Mouse (Mus musculus) hindbrain, embryonic 13.5 days (tissue): ENCODE results near the gene Rpl13a. TPM values are rescaled to one million over a fixed set of nuclear protein-coding genes. Genes with fewer than 3 reads are reported as not detected.
"Not testable (repeated sequence)": the region's sequence is repeated elsewhere in the genome, so short reads cannot be mapped to it uniquely, and the experiment has no call there.

Experiments used
- ATAC-seq: fragments of 200-750 bp; cut with Nextera tagmentation; 2 replicates; pipeline ENCODE4 v1.8.0; 2017; ENCODE audit warnings: moderate TSS enrichment; ENCODE audit not compliant: low FRiP score
- H3K27ac ChIP-seq: fragments of 300-500 bp; sonication (generic); 2 replicates; pipeline ENCODE4 v1.5.1; 2015; ENCODE audit warnings: inconsistent platforms, mild to moderate bottlenecking, moderate library complexity
- H3K27me3 ChIP-seq: fragments of 300-500 bp; sonication (generic); 2 replicates; pipeline ENCODE4 v1.6.1; 2015; ENCODE audit warnings: mild to moderate bottlenecking, inconsistent platforms
- H3K36me3 ChIP-seq: fragments of 300-500 bp; sonication (generic); 2 replicates; pipeline ENCODE4 v1.6.1; 2015; ENCODE audit warnings: mild to moderate bottlenecking, inconsistent platforms
- H3K4me1 ChIP-seq: fragments of 300-500 bp; sonication (generic); replicated peaks from 2 replicates; pipeline ENCODE4 v1.6.1; 2015; ENCODE audit warnings: inconsistent platforms
- H3K4me2 ChIP-seq: fragments of 300-500 bp; sonication (generic); 2 replicates; pipeline ENCODE4 v1.6.1; 2015; ENCODE audit warnings: inconsistent platforms, mild to moderate bottlenecking, moderate library complexity
- H3K4me3 ChIP-seq: fragments of 300-500 bp; sonication (generic); 2 replicates; pipeline ENCODE4 v1.5.1; 2015; ENCODE audit warnings: mild to moderate bottlenecking, inconsistent platforms
- H3K9ac ChIP-seq: fragments of 300-500 bp; sonication (generic); 2 replicates; pipeline ENCODE4 v1.6.1; 2015; ENCODE audit warnings: mild to moderate bottlenecking, inconsistent platforms
- H3K9me3 ChIP-seq: fragments of 300-500 bp; sonication (generic); 2 replicates; pipeline ENCODE4 v1.6.1; 2016; ENCODE audit warnings: inconsistent platforms
- WGBS: fragments of 180-500 bp; shearing (Covaris S2); methylation state at CpG from one replicate; pipeline ENCODE4 v1.1.7; 2015; 5-methylcytosine and 5-hydroxymethylcytosine counted together
- polyA plus RNA-seq: library from polyadenylated mRNA; unstranded; fragments of >200 nt; fragmentation: Nextera tagmentation; extraction: Ambion mirVana; gene quantifications from 2 replicates; pipeline ENCODE4 v1.2.1, GENCODE M21; 2015

Rpl13a gene
- polyA plus RNA-seq, 1 experiment from 2014 or later, result 846 TPM

DNA sequence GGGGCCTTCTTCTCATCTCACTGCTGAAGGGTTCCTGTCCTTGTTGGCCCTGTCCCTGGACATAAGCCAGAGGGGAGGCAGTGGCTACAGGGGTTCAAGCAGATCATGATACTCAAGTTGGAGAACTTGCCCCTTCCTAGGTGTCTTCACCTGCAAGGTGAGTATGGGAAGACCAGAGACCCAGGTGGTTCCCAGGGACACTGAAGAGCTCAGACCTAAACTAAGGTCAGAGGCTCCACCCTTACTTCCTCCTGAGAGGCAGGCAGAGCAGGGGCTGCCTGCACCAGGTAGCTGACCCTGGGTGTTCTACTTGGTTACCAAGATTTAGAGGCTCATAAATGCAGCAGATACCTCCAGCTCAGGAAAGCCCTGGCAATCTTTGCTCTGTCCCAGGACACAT lies 6.6 kb downstream of the Rpl13a start:
- H3K36me3 ChIP-seq, result peaks cover 73% of the 10 kb centered on the region
- 0 out of 2 replicates have a peak overlapping the region, but pooled peaks have one; percentile 4 for H3K4me2 ChIP-seq
- peak overlapping the region; percentile 30; the same call in 1 of the 2 replicates for H3K27ac ChIP-seq
- peak overlapping the region; percentile 43; the same call in 1 of the 2 replicates for H3K9ac ChIP-seq
- ATAC-seq, result no peak
- no peaks in the 10 kb centered on the region for H3K9me3 ChIP-seq
- no peaks in the 10 kb centered on the region for H3K27me3 ChIP-seq
- peaks cover 47% of the 10 kb centered on the region for H3K4me1 ChIP-seq
- no peak overlapping the region for H3K4me3 ChIP-seq

GRCm38 (mm10) chr7:45121404-45121803 lies 7.2 kb downstream of the Rpl13a start:
- peak overlapping the region; percentile 43 for H3K9ac ChIP-seq
- no peak for ATAC-seq
- peak overlapping the region; percentile 30; the same call in 1 of the 2 replicates for H3K27ac ChIP-seq
- H3K36me3 ChIP-seq, result peaks cover 68% of the 10 kb centered on the region
- peaks cover 41% of the 10 kb centered on the region for H3K4me1 ChIP-seq
- H3K9me3 ChIP-seq, result no peaks in the 10 kb centered on the region
- 0 out of 2 replicates have a peak overlapping the region, but pooled peaks have one; percentile 4 for H3K4me2 ChIP-seq
- no peaks in the 10 kb centered on the region for H3K27me3 ChIP-seq
- 83% methylated on average over 8 of the region's 8 CpGs for WGBS
- no peak overlapping the region; the same call in 1 of the 2 replicates for H3K4me3 ChIP-seq

DNA sequence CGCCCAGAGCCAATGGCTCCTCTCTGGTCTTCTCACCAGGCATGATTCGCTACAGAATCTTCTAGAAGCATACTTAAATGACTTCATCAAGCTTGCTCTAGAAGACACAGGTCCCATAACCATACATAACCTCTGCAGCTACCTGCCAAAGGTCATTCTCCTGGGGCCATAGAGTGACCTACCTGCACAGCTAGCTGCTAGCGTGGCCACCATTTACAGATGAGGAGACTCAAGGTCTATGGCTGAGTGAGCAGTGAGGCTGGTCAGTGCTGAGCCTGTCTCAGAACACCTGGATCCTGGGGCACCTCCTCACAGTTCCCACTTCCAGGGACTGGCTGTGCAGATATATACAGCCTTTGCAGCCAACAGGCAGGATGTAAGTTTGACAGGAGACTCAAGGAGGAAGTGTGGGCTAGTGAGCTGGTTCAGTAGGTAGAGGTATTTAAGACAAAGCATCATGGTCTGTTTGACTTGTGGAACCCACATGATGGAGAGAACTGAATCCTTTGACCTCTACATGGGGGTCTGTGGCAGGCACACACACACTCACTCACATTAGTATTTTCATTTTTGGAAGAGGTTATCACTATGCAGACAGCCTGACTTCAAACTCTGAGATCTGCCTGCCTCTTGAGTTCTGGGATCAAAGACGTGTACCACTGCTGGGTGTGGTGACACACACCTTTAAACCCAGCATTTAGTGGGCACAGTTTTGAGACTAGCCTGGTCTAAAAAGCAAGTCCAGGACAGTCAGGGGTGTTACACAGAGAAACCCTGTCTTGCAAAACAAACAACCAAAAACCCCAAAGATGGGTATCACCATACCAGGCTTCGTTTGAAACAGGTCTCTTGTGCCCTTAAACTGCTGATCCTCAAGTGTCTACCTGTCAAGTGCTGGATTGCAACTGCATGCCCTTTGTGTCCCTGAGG lies 8.5 kb downstream of the Rpl13a start:
- WGBS, result 88% methylated on average over 5 of the region's 5 CpGs
- H3K27ac ChIP-seq, result no peak overlapping the region
- no peaks in the 10 kb centered on the region for H3K9me3 ChIP-seq
- peaks cover 30% of the 10 kb centered on the region for H3K4me1 ChIP-seq
- H3K4me2 ChIP-seq, result no peak overlapping the region
- ATAC-seq, result no peak
- no peaks in the 10 kb centered on the region for H3K27me3 ChIP-seq
- no peak overlapping the region for H3K4me3 ChIP-seq
- H3K9ac ChIP-seq, result no peak overlapping the region
- peaks cover 54% of the 10 kb centered on the region for H3K36me3 ChIP-seq

DNA sequence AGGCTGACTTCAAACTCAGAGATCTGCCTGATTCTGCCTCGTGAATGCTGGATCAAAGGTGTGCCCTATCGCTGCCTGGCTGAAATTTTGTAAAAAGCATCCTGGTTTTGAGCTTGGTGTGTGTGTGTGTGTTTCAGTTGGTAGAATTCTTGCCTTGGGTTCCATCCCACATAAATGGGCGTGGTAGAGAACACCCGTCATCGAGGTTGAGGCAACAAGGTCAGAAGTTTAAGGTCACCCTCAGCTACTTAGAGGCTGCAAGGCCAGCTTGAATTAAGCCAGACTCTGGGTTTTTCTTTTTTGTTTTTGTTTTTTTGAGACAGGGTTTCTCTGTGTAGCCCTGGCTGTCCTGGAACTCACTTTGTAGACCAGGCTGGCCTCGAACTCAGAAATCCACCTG lies 10.2 kb downstream of the Rpl13a start:
- WGBS, result 94% methylated on average over 6 of the region's 6 CpGs
- H3K36me3 ChIP-seq, result peaks cover 53% of the 10 kb centered on the region
- no peak overlapping the region for H3K4me3 ChIP-seq
- H3K27ac ChIP-seq, result no peak overlapping the region
- H3K9ac ChIP-seq, result no peak overlapping the region
- no peaks in the 10 kb centered on the region for H3K27me3 ChIP-seq
- no peaks in the 10 kb centered on the region for H3K9me3 ChIP-seq
- ATAC-seq, result no peak
- H3K4me1 ChIP-seq, result peaks cover 22% of the 10 kb centered on the region
- H3K4me2 ChIP-seq, result no peak overlapping the region

DNA sequence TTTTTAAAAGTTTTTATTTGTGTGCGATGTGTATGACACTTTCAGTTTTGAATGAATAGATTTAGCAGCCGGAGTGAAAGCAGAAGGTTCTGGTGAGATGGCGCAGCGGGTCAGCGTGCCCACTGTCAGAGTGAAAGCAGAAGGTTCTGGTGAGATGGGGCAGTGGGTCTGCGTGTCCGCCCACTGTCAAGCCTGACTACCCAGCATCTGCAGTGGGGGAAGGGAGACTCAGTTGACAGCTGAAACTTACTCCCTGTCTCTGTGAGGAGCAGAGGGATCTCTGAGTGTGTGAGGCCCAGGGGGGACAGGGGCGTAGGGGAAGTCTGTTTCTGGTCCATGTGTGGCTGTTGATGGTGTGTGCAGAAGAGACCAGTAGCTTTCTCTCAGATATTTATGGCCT lies 11.0 kb downstream of the Rpl13a start:
- no peak overlapping the region for H3K27ac ChIP-seq
- no peaks in the 10 kb centered on the region for H3K9me3 ChIP-seq
- no peaks in the 10 kb centered on the region for H3K27me3 ChIP-seq
- WGBS, result 82% methylated on average over 8 of the region's 8 CpGs
- peaks cover 14% of the 10 kb centered on the region for H3K4me1 ChIP-seq
- peaks cover 48% of the 10 kb centered on the region for H3K36me3 ChIP-seq
- no peak overlapping the region for H3K9ac ChIP-seq
- H3K4me2 ChIP-seq, result no peak overlapping the region
- ATAC-seq, result no peak
- no peak overlapping the region for H3K4me3 ChIP-seq

DNA sequence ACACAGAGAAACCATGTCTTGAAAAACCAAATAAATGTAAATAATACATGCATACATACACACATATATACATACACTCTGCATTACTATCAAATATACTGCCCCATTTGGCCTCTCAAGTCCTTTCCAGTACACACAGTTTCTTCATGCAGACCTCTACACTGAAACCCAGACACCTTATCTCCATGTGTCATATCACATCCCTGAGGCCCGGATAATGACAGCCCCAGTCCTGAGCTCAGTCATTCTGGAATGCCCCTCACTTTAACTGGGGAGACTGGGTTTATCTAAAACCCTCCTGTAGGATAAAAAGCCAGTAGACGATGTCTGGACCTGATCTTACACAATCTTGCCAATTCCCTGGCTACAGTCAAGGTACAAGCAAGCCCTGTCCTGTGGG lies 15.1 kb downstream of the Rpl13a start:
- Histone ChIP-seq H3K27me3 (no peaks in the 10 kb centered on the region), H3K36me3 (peaks cover 9% of the 10 kb centered on the region), H3K9me3 (no peaks in the 10 kb centered on the region), H3K9ac (no peak overlapping the region), H3K4me3 (no peak overlapping the region), H3K27ac (no peak overlapping the region), H3K4me2 (no peak overlapping the region), H3K4me1 (no peaks in the 10 kb centered on the region)
- ATAC-seq, result no peak
- WGBS, result 89% methylated on average over 2 of the region's 2 CpGs

DNA sequence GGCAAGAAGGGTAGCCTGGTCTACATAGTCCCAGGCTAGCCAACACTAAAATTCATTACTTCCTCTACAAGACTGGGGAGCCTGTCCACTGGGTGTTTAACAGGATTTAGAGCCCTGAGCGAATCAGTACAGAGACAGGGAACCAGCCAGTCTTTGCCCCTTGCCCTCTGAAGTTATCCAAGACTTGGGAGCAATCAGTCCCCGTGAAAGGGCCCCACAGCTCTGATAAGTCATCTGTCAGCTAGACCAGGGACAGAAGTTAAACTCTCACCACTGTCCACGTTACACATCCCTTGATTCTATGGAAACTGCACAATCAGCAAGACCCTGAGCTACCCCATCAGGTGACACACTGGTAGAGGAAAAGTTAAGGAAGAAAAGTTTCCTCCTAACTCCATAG lies 16.0 kb downstream of the Rpl13a start:
- 74% methylated on average over 3 of the region's 3 CpGs for WGBS
- H3K9me3 ChIP-seq, result no peaks in the 10 kb centered on the region
- no peak overlapping the region for H3K9ac ChIP-seq
- H3K27ac ChIP-seq, result no peak overlapping the region
- H3K4me2 ChIP-seq, result no peak overlapping the region
- no peak overlapping the region for H3K4me3 ChIP-seq
- no peak for ATAC-seq
- no peaks in the 10 kb centered on the region for H3K4me1 ChIP-seq
- H3K27me3 ChIP-seq, result no peaks in the 10 kb centered on the region
- H3K36me3 ChIP-seq, result peaks cover under 1% of the 10 kb centered on the region; the same call in 1 of the 2 replicates

DNA sequence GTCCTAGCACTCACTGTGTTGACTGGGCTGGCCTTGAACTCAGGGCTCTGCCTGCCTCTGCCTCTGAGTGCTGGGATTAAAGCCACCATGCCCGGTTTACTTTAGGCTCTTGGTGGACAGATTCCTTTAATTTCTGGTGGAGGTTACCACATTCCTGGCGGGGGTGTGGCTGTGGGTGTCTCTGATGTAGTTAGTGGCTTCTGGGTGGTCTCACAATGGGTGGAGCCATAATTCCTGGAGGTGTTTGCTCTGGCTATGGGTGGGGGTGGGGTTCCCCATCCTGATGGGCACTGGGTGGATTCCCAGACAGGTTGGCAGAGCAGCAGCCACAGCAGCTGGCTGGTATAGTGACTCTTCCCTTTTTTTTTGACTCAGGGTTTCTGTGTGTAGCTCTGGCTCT lies 16.6 kb downstream of the Rpl13a start:
- Histone ChIP-seq H3K27ac (no peak overlapping the region), H3K4me3 (no peak overlapping the region), H3K4me1 (no peaks in the 10 kb centered on the region), H3K36me3 (no peaks in the 10 kb centered on the region), H3K4me2 (no peak overlapping the region), H3K9ac (no peak overlapping the region), H3K9me3 (no peaks in the 10 kb centered on the region), H3K27me3 (no peaks in the 10 kb centered on the region)
- no peak for ATAC-seq
- 74% methylated on average over 2 of the region's 2 CpGs for WGBS

GRCm38 (mm10) chr7:45110089-45110488 lies 18.5 kb downstream of the Rpl13a start:
- WGBS, result 91% methylated on average over 4 of the region's 4 CpGs
- H3K9ac ChIP-seq, H3K4me1 ChIP-seq, H3K27ac ChIP-seq, H3K4me3 ChIP-seq, H3K9me3 ChIP-seq, H3K27me3 ChIP-seq, H3K4me2 ChIP-seq, H3K36me3 ChIP-seq, ATAC-seq: not testable (repeated sequence)

- Histone ChIP-seq H3K27me3 (no peaks in the 10 kb centered on the region), H3K9me3 (no peaks in the 10 kb centered on the region), H3K4me2 (no peak overlapping the region), H3K4me3 (no peak overlapping the region), H3K27ac (no peak overlapping the region), H3K36me3 (no peaks in the 10 kb centered on the region), H3K4me1 (peaks cover 4% of the 10 kb centered on the region; the same call in 1 of the 2 replicates), H3K9ac (no peak overlapping the region)
- ATAC-seq, result no peak
- 52% methylated on average over 5 of the region's 5 CpGs for WGBS
These were observed 21.4 kb downstream of the Rpl13a start for GRCm38 (mm10) chr7:45107052-45107645.

DNA sequence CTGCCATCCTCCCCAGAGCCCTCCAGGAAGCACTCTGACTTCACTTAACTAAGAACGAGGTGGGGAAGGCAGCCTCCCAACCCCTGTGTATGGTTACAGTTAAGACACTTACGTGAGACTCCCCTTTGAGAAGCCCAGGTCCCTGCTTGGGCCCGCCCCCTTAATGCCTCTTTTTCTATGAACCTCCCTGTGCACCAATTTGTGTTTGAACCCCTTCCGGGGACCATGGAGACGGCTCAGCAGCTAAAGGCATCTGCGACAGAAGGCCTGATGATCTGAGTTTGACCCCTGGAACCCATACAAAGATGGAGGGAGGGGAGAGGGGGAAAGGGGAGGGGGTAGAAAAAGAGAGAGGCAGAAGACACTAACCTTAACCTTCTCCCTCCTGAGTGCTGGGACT lies 22.1 kb downstream of the Rpl13a start:
- no peak overlapping the region for H3K4me2 ChIP-seq
- no peak for ATAC-seq
- H3K9ac ChIP-seq, result no peak overlapping the region
- peaks cover 4% of the 10 kb centered on the region; the same call in 1 of the 2 replicates for H3K4me1 ChIP-seq
- H3K4me3 ChIP-seq, result no peak overlapping the region
- no peaks in the 10 kb centered on the region for H3K9me3 ChIP-seq
- no peak overlapping the region for H3K27ac ChIP-seq
- WGBS, result 19% methylated on average over 6 of the region's 6 CpGs
- no peaks in the 10 kb centered on the region for H3K27me3 ChIP-seq
- H3K36me3 ChIP-seq, result no peaks in the 10 kb centered on the region

- 81% methylated on average over 8 of the region's 8 CpGs for WGBS
- H3K4me1 ChIP-seq, result peaks cover 4% of the 10 kb centered on the region; the same call in 1 of the 2 replicates
- H3K4me3 ChIP-seq, result no peak overlapping the region
- H3K36me3 ChIP-seq, result no peaks in the 10 kb centered on the region
- H3K9me3 ChIP-seq, result no peaks in the 10 kb centered on the region
- H3K4me2 ChIP-seq, result no peak overlapping the region
- no peak overlapping the region for H3K9ac ChIP-seq
- no peaks in the 10 kb centered on the region for H3K27me3 ChIP-seq
- ATAC-seq, result no peak
- no peak overlapping the region for H3K27ac ChIP-seq
These were observed 23.1 kb downstream of the Rpl13a start for GRCm38 (mm10) chr7:45105491-45105890.
